Mouse (Mus musculus) erythroblast, embryonic 14.5 days (primary cell): ENCODE results near the gene Nr0b2. TPM values are rescaled to one million over a fixed set of nuclear protein-coding genes. Genes with fewer than 3 reads are reported as not detected.

Experiments
- H3K27me3 ChIP-seq: 2 replicates; pipeline ENCODE4 v1.6.1; 2012; ENCODE audit warnings: inconsistent platforms; ENCODE audit not compliant: control insufficient read depth
- H3K36me3 ChIP-seq: 2 replicates; pipeline ENCODE4 v1.6.1; 2012; ENCODE audit warnings: mild to moderate bottlenecking, inconsistent platforms; ENCODE audit not compliant: control insufficient read depth
- H3K4me1 ChIP-seq: 2 replicates; pipeline ENCODE4 v1.6.1; 2012; ENCODE audit warnings: inconsistent platforms; ENCODE audit not compliant: control insufficient read depth
- H3K4me3 ChIP-seq: replicated peaks from 2 replicates; pipeline ENCODE3; 2012; ENCODE audit warnings: moderate library complexity, mild to moderate bottlenecking, inconsistent platforms
- H3K9me3 ChIP-seq: 2 replicates; pipeline ENCODE4 v1.6.1; 2012; ENCODE audit warnings: low read length, inconsistent platforms, mixed read lengths; ENCODE audit not compliant: control insufficient read depth
- GATA1 ChIP-seq: IDR thresholded peaks from 2 replicates; pipeline ENCODE4 v1.6.1; 2012; ENCODE audit warnings: low read length, inconsistent platforms, mixed read lengths
- TAL1 ChIP-seq: IDR thresholded peaks from 3 replicates; pipeline ENCODE4 v1.6.1; 2012; ENCODE audit warnings: low read length, inconsistent platforms, mixed read lengths
- polyA plus RNA-seq: library from polyadenylated mRNA; stranded (reverse); fragments of >175 nt; gene quantifications from 2 replicates; pipeline ENCODE4 v1.2.3, GENCODE M21; 2012

The Nr0b2 gene
- polyA plus RNA-seq, 1 experiment, result not detected

DNA sequence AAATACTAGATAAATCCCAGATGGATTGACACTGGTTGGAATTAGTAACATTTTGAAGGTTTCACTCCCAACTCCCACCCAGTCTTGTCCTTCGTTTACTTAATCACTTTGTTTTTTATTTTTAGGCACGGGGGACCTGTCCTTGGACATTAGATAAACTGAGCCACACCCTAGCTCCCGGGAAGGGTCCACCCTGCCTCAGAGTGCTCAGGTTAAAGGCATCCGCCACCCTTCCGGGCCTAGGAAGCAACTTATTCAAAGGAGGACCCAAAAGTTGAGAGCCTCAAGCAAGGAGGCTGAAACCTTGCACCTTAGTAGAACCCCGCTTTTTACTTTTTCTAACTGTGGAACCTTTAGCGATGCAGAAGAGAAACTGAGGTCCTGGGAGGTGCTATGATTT lies 45.9 kb downstream of the Nr0b2 start:
- peaks cover 38% of the 10 kb centered on the region for H3K27me3 ChIP-seq

DNA sequence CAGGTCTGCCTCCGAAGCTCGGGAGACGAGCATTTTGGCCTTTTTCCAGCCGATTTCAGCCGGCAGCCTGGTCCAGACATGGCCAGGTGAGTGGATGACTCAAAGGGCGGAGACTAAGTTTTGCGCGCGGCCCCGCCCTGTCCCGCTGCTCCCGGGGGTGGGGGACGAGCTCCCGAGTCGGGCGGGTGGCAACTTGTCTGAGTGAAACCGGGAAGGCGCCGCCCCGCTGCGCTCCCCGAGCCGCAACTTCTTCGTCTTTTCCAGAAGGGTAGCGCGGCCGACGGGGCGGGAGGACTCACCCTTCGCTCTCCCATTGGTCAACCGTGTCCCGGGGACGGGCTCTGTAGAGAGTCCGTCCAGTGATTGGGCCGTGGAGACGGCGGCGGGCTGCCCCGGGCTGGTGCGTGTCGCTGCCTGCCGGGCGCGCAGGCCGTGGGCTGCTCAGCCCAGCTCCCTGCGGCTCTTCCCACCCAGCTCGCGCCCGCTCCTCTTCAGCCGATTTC lies 46.4 kb downstream of the Nr0b2 start:
- peaks cover 38% of the 10 kb centered on the region for H3K27me3 ChIP-seq

More for the DNA sequence above, 45.9 kb downstream of the Nr0b2 start:
- TF ChIP-seq GATA1 (no peak), TAL1 (no peak)
- no peaks in the 10 kb centered on the region for H3K36me3 ChIP-seq
- H3K9me3 ChIP-seq, result no peaks in the 10 kb centered on the region
- H3K4me3 ChIP-seq, result peak overlapping the region; percentile 64
- peaks cover 25% of the 10 kb centered on the region for H3K4me1 ChIP-seq

DNA sequence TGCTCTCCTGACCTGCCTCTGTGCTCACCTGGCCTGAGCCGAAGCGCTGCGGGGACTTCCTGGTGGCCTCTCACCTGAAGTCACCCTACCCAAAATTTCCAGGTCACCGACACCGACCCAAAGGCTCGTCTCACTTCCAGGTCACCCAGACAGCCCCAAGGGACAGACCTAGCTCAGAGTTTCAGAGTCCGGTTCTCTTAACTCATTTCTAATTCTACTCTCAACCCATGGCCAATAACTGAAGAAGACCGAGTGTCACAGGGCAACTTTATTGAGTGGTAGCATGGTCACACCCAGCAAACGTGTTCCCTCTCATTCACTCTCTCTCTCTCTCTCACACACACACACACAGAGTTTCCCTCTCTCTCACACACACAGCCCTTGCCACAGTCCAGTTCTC lies 47.1 kb downstream of the Nr0b2 start:
- no peak for TF ChIP-seq TAL1
- TF ChIP-seq GATA1, result no peak
- Histone ChIP-seq H3K4me3 (peak overlapping the region; percentile 64), H3K27me3 (peaks cover 38% of the 10 kb centered on the region), H3K36me3 (no peaks in the 10 kb centered on the region), H3K4me1 (peaks cover 25% of the 10 kb centered on the region), H3K9me3 (no peaks in the 10 kb centered on the region)

More for the DNA sequence above, 46.4 kb downstream of the Nr0b2 start:
- Histone ChIP-seq H3K4me3 (peak overlapping the region; percentile 64), H3K9me3 (no peaks in the 10 kb centered on the region), H3K36me3 (no peaks in the 10 kb centered on the region), H3K4me1 (peaks cover 25% of the 10 kb centered on the region)
- TF ChIP-seq TAL1 (no peak), GATA1 (no peak)

DNA sequence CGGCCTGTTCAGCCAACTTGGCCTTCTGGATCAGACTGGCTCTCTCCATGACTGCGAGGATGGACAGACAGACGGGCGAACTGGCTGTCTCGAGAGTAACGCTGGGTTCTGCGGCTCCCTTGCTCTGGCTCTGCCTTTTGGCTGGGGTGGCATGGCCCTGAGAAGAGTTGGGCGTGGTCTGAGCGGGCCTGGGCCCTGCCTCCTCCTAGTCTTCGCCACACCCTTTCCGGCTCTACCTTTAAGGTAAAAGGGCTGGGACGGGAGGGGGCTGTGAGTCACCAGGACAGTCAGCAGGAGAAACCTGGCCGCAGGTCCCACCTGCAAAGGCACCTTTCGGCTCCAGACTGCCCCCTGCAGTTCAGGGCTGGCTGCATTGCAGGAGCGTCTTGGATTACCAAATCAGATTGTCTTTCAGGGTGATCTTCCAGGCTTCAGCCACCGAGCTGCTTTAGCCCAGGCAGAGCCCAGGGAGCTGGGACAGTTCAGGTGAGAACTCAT lies 48.6 kb downstream of the Nr0b2 start, which contains the start of gene Sfn:
TSS of gene Sfn (minus strand) at position 448 of the 498 bp plus-strand sequence.
- H3K36me3 ChIP-seq, result peaks cover 2% of the 10 kb centered on the region; the same call in 1 of the 2 replicates
- TF ChIP-seq TAL1, result no peak
- no peak for TF ChIP-seq GATA1
- H3K4me3 ChIP-seq, result no peak within 1 kb of the TSS
- peaks cover 38% of the 10 kb centered on the region for H3K27me3 ChIP-seq
- H3K4me1 ChIP-seq, result peaks cover 25% of the 10 kb centered on the region
- no peaks in the 10 kb centered on the region for H3K9me3 ChIP-seq

DNA sequence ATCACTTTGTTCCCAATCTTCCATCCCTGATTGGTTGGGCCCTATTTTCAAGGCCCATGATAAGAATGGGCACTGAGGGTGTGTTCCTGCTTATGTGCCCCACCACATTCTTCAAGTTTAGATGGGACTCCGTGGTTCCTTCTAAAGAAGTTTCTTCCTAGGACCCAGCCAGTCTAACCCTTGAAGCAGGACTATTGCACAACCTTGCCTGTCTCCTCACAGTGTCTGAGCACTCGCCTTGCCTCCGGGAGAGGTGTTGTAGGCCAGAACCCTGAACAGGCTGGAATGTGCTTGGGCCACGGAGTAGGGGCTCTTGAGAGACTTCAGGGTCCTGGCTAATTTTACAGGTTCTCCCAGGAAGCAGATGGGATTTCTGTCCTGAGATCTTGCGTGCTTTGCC lies 49.9 kb downstream of the Nr0b2 start:
- Histone ChIP-seq H3K27me3 (peaks cover 38% of the 10 kb centered on the region), H3K36me3 (peaks cover 2% of the 10 kb centered on the region)
- TF ChIP-seq TAL1, result no peak
- no peak for TF ChIP-seq GATA1

DNA sequence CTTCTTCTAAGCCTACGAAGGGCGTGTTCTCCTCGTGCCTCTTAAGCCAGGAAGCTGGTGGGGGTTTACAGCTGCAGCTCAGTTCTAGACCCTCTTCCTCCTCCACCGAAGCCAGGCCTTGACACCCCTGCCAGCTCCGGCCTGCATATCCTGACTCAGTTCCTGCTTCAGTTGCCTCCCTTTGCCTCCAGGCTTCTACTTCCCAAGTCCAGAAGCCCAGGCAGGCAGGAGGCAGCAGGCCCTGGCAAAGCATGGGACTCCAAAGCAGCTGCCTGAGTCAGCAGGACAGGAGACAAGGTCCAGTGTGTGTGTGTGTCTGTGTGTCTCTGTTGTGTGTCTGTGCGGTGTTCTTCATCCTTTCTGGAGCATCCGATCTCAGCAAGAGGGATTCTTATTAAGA lies 51.0 kb downstream of the Nr0b2 start:
- Histone ChIP-seq H3K27me3 (peaks cover 28% of the 10 kb centered on the region), H3K4me1 (peaks cover 17% of the 10 kb centered on the region), H3K36me3 (peaks cover 2% of the 10 kb centered on the region), H3K9me3 (no peaks in the 10 kb centered on the region), H3K4me3 (no peak overlapping the region)
- TF ChIP-seq GATA1 (no peak), TAL1 (no peak)

More for the DNA sequence above, 49.9 kb downstream of the Nr0b2 start:
- H3K9me3 ChIP-seq, result no peaks in the 10 kb centered on the region
- H3K4me1 ChIP-seq, result peaks cover 25% of the 10 kb centered on the region
- no peak overlapping the region for H3K4me3 ChIP-seq

- TF ChIP-seq GATA1, result no peak
- no peak for TF ChIP-seq TAL1
- no peak overlapping the region for H3K4me3 ChIP-seq
- no peaks in the 10 kb centered on the region for H3K9me3 ChIP-seq
- peaks cover 2% of the 10 kb centered on the region for H3K36me3 ChIP-seq
- H3K4me1 ChIP-seq, result peaks cover 12% of the 10 kb centered on the region
- peaks cover 21% of the 10 kb centered on the region for H3K27me3 ChIP-seq
Measured at GRCm38 (mm10) chr4:133604856-133605255, 51.7 kb downstream of the Nr0b2 start.

DNA sequence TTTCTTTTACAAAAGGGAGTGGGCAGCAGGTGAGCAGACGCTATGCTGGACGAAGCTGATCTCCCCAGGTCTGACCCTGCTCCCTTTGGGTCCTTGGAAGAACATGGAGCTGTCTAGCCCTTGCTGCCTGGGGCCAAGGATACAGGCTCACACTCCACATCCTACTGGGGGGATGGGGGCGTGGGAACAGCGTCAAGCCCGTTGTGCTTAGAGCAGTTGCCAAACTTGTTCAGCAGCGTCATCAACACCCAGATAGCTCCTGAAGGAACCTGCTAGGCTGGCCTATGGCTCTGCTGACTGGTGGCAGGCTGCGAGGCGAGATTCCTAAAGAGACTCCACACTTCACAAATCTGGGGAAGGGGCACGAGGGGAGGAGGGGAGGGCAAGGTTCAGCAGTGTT lies 52.2 kb downstream of the Nr0b2 start:
- Histone ChIP-seq H3K9me3 (no peaks in the 10 kb centered on the region), H3K4me3 (no peak overlapping the region), H3K36me3 (peaks cover 2% of the 10 kb centered on the region), H3K4me1 (peaks cover 7% of the 10 kb centered on the region), H3K27me3 (peaks cover 16% of the 10 kb centered on the region)
- TF ChIP-seq TAL1 (no peak), GATA1 (no peak)

Other genes starting within 250 kb of the Nr0b2 start
- 23.1 and 24.0 TPM in 2 replicates for gene Wdtc1, start 199.9 kb upstream of the Nr0b2 start, polyA plus RNA-seq
- gene Slc9a1, start 183.7 kb upstream of the Nr0b2 start, polyA plus RNA-seq, result 3.7 and 3.8 TPM in 2 replicates
- not detected in 2 replicates for gene Tent5b, start 73.2 kb upstream of the Nr0b2 start, polyA plus RNA-seq
- not detected in 2 replicates for gene Trnp1, start 54.8 kb upstream of the Nr0b2 start, polyA plus RNA-seq
- gene Kdf1, start 34.4 kb upstream of the Nr0b2 start, polyA plus RNA-seq, result not detected in 2 replicates
- gene Nudc, start 7.4 kb upstream of the Nr0b2 start, polyA plus RNA-seq, result 24.0 and 28.9 TPM in 2 replicates
- 1.2 and 1.6 TPM in 2 replicates for gene Gpatch3, start 21.4 kb downstream of the Nr0b2 start, polyA plus RNA-seq
- gene Gpn2, start 31.0 kb downstream of the Nr0b2 start, polyA plus RNA-seq, result 4.0 and 4.2 TPM in 2 replicates
- 0.06 and 0.22 TPM in 2 replicates for gene Sfn, start 48.8 kb downstream of the Nr0b2 start, polyA plus RNA-seq
- gene Zdhhc18, start 96.8 kb downstream of the Nr0b2 start, polyA plus RNA-seq, result 0.25 and 0.43 TPM in 2 replicates
- 1.6 and 2.0 TPM in 2 replicates for gene Pigv, start 119.3 kb downstream of the Nr0b2 start, polyA plus RNA-seq
- 2.3 and 2.6 TPM in 2 replicates for gene Arid1a, start 203.4 kb downstream of the Nr0b2 start, polyA plus RNA-seq